Mouse (Mus musculus) ES-E14 (cell line): Measurements from ENCODE around the gene Rpl9-ps6.

Experiments
- CHD2 ChIP-seq: IDR thresholded peaks from 2 replicates; pipeline ENCODE4 v1.6.1; 2014; ENCODE audit warnings: mild to moderate bottlenecking, low read depth, low read length, inconsistent platforms
- MAFK ChIP-seq: IDR thresholded peaks from 2 replicates; pipeline ENCODE4 v1.6.1; 2014; ENCODE audit warnings: mild to moderate bottlenecking, low read depth, low read length, inconsistent platforms; ENCODE audit not compliant: insufficient read depth
- ZNF384 ChIP-seq: IDR thresholded peaks from 2 replicates; pipeline ENCODE4 v1.6.1; 2012; ENCODE audit warnings: low read depth, low read length, inconsistent platforms

DNA sequence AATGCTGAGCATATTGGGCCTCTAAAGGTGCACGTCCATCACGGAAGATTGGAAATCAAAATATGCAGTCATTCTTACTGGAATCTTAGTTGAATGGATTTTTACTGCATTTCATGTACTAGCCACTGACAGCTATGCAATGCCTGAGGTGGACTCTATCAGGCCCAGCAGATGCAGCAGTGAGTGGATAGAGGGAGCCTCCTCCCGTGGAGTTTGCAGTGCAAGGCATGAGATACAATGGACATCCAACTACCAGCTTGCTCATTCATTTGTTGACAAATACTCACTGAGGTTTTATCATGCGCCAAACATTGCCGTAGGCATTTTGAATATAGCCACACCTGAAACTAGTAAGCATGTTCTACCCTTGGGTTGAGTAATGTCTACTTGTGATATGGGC is 947 bp upstream of the Rpl9-ps6 start:
- no peak for TF ChIP-seq ZNF384
- no peak for TF ChIP-seq CHD2
- no peak for TF ChIP-seq MAFK
